7 mouse cellular contexts compared by ENCODE assay signal in the genomic region with DNA sequence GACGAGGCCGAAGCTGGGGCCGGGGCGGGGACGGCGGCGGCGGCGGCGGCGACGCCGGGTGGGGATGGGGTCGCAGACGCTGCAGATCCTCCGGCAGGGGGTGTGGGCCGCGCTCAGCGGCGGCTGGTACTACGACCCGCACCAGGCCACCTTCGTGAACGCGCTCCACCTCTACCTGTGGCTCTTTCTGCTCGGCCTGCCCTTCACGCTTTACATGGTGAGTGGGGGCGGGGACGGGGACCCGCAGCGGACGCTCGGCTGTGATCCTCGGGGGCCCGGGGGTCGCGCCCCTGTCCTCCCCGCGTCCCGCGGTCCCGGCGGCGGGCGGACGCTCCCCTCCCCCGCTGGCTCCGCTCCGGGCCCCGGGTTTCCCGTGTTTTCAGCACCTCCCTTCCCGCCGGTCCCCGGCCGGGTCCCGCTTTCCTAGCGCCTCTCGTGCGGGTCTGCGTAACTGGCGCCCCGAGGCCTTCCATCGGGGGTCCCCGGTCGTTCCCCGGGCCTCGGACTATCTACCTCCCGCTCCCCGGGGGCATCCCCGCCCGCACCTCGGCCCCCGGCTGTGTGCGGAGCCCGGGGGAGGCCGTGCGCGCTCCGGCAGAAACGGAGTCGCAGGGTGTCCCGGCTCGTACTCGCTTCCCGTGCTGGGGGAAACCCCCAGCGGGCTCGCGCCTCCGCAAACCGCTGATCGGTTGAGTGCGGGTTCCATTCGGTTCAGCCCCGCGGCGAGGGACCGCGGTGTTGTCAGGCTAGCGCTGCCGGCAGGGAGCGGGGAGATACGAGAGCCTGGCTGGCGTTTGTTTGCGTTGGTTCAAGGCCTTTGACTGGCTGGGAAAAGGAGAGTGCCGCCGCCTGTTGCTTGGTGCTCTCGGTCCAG. TPM values are rescaled to one million over a fixed set of nuclear protein-coding genes. Genes with fewer than 3 reads are reported as not detected.
DNase-seq lines count a peak whose midpoint lies in the region; ATAC-seq and TF ChIP-seq lines count a peak whose summit lies in the region.

No protein-coding gene starts in this region.

- H3K4me3 ChIP-seq in limb, embryonic 11.5 days (ENCODE audit: low read depth, low read length), result peak overlapping the region; percentile 97
- H3K4me3 ChIP-seq in midbrain, embryonic 12.5 days, result peak overlapping the region; percentile 98
- H3K4me3 ChIP-seq in small intestine, adult 2 months (ENCODE audit: low read depth, low read length), result peak overlapping the region; percentile 85

- H3K36me3 ChIP-seq in limb, embryonic 11.5 days (ENCODE audit: control insufficient read depth, insufficient read depth, low read length), result no peaks in the 10 kb centered on the region
- H3K36me3 ChIP-seq in midbrain, embryonic 12.5 days, result no peaks in the 10 kb centered on the region
- H3K36me3 ChIP-seq in small intestine, adult 2 months (ENCODE audit: control insufficient read depth, insufficient read depth, low read length), result no peaks in the 10 kb centered on the region

- TF ChIP-seq POLR2A in small intestine, adult 2 months (IDR thresholded peaks at IDR 0.05; ENCODE audit: low read depth, low read length), result no peak

- peak; percentile 35 to 57 for DNase-seq in cerebellum, postnatal 4 days (ENCODE audit: low spot score in 2 of 2)
- DNase-seq in gastrocnemius, postnatal 14 days, result peak; percentile 51
- DNase-seq in limb, embryonic 11.5 days (ENCODE audit: low spot score), result peak; percentile 76

- peak; percentile 72 for ATAC-seq in activated CD4-positive, CD25-positive, alpha-beta regulatory T cell, adult 4 months
- peak; percentile 70 for ATAC-seq in inflammation-experienced regulatory T-cells, adult 6 months
- peak; percentile 82 for ATAC-seq in limb, embryonic 11.5 days (ENCODE audit: insufficient number of reproducible peaks, low FRiP score, low TSS enrichment, low read depth)
- peak; percentile 79 for ATAC-seq in midbrain, embryonic 12.5 days (ENCODE audit: low FRiP score, low read depth)

- no peaks in the 10 kb centered on the region for H3K9me3 ChIP-seq in limb, embryonic 11.5 days (ENCODE audit: control insufficient read depth, low read length)
- no peaks in the 10 kb centered on the region for H3K9me3 ChIP-seq in midbrain, embryonic 12.5 days

- H3K27me3 ChIP-seq in limb, embryonic 11.5 days (ENCODE audit: control insufficient read depth, insufficient read depth, low read length), result no peaks in the 10 kb centered on the region
- H3K27me3 ChIP-seq in midbrain, embryonic 12.5 days, result peaks cover 4% of the 10 kb centered on the region; the same call in 1 of the 2 replicates
- no peaks in the 10 kb centered on the region for H3K27me3 ChIP-seq in small intestine, adult 2 months (ENCODE audit: control insufficient read depth, insufficient read depth, low read length)

- TF ChIP-seq CTCF in small intestine, adult 2 months (IDR thresholded peaks at IDR 0.05; ENCODE audit: extremely low read depth, insufficient read length, insufficient replicate concordance, low read depth, low read length), result no peak

- H3K4me2 ChIP-seq in limb, embryonic 11.5 days (ENCODE audit: low read depth, severe bottlenecking), result peak overlapping the region; percentile 40
- H3K4me2 ChIP-seq in midbrain, embryonic 12.5 days (replicated peaks), result peak overlapping the region; percentile 65

- peaks cover 12% of the 10 kb centered on the region for H3K4me1 ChIP-seq in limb, embryonic 11.5 days (ENCODE audit: control insufficient read depth, insufficient read depth, low read length)
- H3K4me1 ChIP-seq in midbrain, embryonic 12.5 days, result peaks cover 32% of the 10 kb centered on the region
- peaks cover 37% of the 10 kb centered on the region for H3K4me1 ChIP-seq in small intestine, adult 2 months (ENCODE audit: control insufficient read depth, insufficient read depth, insufficient read length, low read length)

- intact Hi-C loops in gastrocnemius, postnatal 14 days (cut with DNase I; ENCODE audit: low total_unique reads), result no loop called here

- peak overlapping the region; percentile 87 for H3K27ac ChIP-seq in limb, embryonic 11.5 days (replicated peaks; ENCODE audit: low read depth, low read length)
- H3K27ac ChIP-seq in midbrain, embryonic 12.5 days (replicated peaks), result peak overlapping the region; percentile 96
- H3K27ac ChIP-seq in small intestine, adult 2 months (ENCODE audit: insufficient read depth, low read depth, low read length), result peak overlapping the region; percentile 45

- under 1% methylated on average over 103 of the region's 107 CpGs for WGBS in limb, embryonic 11.5 days
- under 1% methylated on average over 96 of the region's 107 CpGs for WGBS in midbrain, embryonic 12.5 days
- WGBS in small intestine, adult 2 months, result under 1% methylated on average over 107 of the region's 107 CpGs

- peak overlapping the region; percentile 92 for H3K9ac ChIP-seq in limb, embryonic 11.5 days (ENCODE audit: low read length)
- H3K9ac ChIP-seq in midbrain, embryonic 12.5 days (replicated peaks), result peak overlapping the region; percentile 97

RNA-seq across cellular contexts. Expression of gene Pcnx, which starts 0.7 kb away (rescaled TPM):
- 10 to 100 TPM; 13.2 to 15.4 TPM for polyA plus RNA-seq in activated CD4-positive, CD25-positive, alpha-beta regulatory T cell, adult 4 months (2017; shearing (Covaris generic))
- 10 to 100 TPM; 36.0 to 37.4 TPM for total RNA-seq in gastrocnemius, postnatal 14 days (2021)
- polyA plus RNA-seq in inflammation-experienced regulatory T-cells, adult 6 months (2017; shearing (Covaris generic)), result 10 to 100 TPM in 2 of 3 experiments, 1 to 10 TPM in 1; 3.3 to 14.3 (median 12.6) TPM
- 12.5 and 12.8 TPM in 2 replicates for polyA plus RNA-seq in limb, embryonic 11.5 days (2014; fragmentation: Nextera tagmentation; extraction: Ambion mirVana)
- 12.1 and 13.8 TPM in 2 replicates for polyA plus RNA-seq in midbrain, embryonic 12.5 days (2016; fragmentation: Nextera tagmentation; extraction: Ambion mirVana)
- polyA plus RNA-seq in small intestine, adult 2 months (2012; rRNA removed), result 13.0 and 29.1 TPM in 2 replicates

Comparison
In these comparisons a context has a peak if more than half of its experiments do, and no peak if none do; other contexts are left out.
1. Peak in every context shown above with its lines: DNase-seq, ATAC-seq, H3K4me3 ChIP-seq and H3K27ac ChIP-seq.
2. H3K27ac ChIP-seq: peak in every context shown above with its lines; median percentile 96 in midbrain, embryonic 12.5 days; 87 in limb, embryonic 11.5 days; 45 in small intestine, adult 2 months.